Mouse (Mus musculus) CD8-positive naive resting alpha-beta T cell, adult 2 months (primary cell): ENCODE measurements around the gene Lhfpl2.

Source experiments
- DNase-seq, 2 experiments: peaks; one replicate each; pipeline ENCODE4 v3.0.0; 2022; ENCODE audit warnings: low read depth in 2 of 2, low spot score in 2 of 2

Lhfpl2 gene

GRCm38 (mm10) chr13:94172533-94173310, 115.1 kb downstream of the Lhfpl2 start:
- no peak for DNase-seq

DNA sequence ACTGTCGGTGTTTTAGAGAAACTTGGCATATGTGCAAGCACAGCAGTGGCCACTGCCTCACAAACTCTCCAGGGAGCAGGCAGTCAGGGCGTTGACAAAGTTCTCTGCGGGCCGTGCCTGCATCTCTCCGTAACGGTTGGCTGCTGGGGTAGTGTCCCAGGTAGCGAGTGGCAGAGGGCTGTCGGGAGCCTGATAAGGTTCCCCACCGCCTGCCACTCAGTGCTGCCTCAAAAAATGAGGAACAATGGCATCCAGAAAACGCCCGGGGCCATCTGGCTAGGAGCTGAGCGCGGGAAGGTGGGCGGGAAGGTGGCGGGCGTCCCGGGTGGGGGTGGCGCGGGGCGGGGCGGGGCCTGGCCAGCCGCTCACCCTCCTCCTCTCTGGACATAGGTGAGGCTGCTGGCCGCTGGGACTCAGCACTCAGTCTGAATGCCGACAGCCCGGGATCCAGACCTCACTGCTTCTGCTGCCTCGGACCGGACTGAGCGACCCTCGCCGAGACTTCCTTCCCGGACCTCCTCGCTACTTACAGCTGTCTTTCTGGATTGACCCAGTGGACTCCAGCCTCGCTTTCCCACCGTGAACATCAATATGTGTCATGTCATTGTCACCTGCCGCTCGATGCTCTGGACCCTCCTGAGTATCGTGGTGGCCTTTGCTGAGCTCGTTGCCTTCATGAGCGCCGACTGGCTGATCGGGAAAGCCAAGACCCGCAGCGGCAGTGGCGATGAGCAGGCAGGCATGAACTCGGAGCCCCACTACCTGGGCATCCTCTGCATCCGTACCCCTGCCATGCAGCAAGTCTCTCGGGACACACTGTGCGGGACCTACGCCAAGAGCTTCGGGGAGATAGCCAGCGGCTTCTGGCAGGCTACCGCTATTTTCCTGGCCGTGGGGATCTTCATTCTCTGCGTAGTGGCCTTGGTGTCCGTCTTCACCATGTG, 116.3 kb downstream of the Lhfpl2 start:
- no peak for DNase-seq

- DNase-seq = no peak
Measured at GRCm38 (mm10) chr13:94174577-94175279, 117.1 kb downstream of the Lhfpl2 start.

GRCm38 (mm10) chr13:94175379-94176050, 117.9 kb downstream of the Lhfpl2 start:
- no peak for DNase-seq

DNA sequence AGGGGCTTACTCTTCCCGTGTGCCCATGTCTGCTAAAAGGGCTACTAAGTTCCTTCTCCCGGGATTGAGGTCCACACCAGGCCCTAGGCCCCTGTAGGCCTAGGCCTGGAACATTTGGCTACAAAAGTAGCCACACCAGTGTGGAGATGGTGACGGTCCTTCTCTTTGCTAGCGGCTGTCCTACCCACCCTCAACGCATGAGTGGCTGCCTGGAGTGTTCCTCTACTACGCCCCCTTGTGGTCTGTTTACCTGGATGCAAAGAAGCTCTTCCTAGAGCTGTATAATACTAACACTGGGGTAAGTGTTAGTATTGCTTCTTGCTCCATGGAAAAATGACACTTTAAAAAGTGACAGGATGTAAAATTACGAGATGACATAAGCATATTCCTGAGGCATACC, 119.6 kb downstream of the Lhfpl2 start:
- DNase-seq = no peak

DNA sequence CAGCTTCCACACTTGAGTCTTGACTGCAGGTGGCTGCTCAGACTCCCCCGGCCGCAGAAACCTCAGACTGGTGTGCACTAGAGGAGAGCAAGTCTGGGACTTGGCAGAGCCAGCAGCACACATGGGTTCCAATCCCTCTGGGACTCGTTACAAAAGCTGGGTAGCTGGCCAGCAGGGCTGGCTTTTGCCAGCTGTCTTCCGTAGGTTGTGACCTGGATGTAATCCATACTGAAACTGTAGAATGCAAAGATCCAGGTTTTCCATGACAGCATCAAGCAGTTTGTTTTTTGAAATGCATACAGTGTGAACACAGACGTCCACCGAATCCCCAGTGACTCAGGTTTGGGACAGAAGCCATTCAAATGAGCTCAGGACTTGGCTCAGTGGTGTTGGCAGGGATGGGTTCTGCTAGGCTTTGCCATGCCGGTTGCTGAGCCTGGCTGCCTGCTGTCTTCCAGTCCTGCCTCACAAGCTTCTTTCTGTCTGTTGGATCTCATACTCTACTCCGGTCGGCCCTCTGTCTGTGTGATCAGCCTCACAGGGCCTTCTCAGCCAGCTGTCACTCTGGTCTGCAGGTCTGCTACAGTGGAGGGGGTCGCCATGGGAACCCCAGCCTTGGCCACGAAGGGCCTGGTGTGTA, 120.9 kb downstream of the Lhfpl2 start:
- DNase-seq = no peak

DNA sequence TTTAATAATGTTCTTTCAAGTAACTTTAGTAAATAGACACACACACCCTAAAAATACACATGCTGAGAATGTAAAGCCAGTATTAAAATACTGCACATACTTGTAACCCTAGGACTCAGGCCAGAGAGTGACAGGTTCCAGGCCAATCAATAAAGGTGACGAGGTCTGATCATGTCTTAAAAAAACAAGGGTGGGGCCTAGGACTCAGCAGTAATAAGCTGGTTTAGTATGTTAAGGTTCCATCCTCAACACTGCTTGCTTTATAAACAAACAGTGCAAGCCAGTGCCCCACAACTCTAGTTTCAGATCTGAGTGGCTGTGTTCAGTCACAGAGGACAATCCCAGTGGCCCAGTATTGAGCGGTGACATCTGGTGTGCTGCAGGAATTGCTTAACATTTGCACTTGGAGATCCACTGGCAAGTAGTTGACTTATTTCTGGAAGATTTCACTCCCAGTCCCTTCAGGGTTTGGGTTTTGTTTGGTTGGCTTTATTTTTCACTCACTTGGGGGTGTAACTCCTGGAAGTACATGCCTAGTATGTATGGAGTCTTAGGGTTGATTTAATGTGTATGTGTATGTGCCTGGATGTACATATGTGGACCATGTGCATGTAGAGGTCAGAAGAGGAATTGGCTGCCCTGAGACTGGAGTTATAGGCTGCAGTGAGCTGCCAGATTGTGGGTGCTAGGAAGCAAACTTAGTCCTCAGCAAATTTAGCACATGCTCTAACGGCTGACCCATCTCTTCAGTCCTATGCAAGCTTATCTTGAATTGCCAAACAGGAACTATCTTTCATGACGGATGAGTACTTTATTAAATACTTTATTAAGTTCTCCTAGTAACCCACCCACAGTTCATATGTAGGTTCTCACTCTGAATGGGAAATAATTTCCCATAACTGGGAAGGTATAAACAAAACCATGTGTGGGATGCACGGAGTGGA, 123.2 kb downstream of the Lhfpl2 start:
- DNase-seq = no peak

DNA sequence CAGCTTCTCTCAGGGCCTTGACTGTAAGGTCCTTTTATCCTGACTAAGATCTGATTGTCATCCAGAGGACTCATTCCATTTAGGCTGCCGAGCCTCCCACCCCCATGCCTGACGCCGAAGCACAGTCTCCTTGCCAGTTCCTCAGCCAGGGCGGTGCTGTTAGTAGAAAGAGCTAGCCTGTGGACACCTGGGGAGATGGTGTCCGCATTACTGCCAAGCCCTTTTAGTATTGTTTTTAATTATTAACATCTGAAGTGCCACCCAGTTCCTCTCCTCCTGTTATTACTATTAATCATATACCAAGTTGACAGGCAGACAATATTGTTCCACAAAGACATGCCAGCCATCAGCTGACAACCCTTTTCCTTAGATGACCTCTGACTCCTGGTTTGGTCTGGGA, 124.4 kb downstream of the Lhfpl2 start:
- DNase-seq = no peak

GRCm38 (mm10) chr13:94183372-94184021, 125.9 kb downstream of the Lhfpl2 start:
- DNase-seq = no peak

- DNase-seq = no peak
Measured at GRCm38 (mm10) chr13:94184726-94185456, 127.3 kb downstream of the Lhfpl2 start.

GRCm38 (mm10) chr13:94185631-94186030, 128.0 kb downstream of the Lhfpl2 start:
- DNase-seq = no peak

GRCm38 (mm10) chr13:94188200-94189086, 130.8 kb downstream of the Lhfpl2 start:
- DNase-seq = no peak

DNA sequence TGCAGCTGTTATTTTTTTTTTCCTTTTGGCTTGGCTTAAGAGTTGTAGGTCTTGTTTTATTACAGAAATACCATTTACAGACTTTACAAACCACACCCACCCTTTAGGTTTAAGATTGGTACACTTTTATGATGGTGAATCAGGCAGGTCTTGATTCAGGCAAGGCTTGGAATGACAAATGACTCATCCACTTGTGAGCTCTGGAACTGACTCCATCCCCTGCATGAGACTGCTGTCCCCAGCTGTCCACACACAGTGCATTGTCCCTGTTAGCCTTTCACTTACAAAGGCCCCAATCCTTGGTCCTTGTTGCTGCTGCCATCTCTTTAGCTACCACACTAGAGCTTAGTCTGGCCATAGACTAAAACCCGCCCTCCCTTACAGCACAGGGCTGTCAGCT, 132.8 kb downstream of the Lhfpl2 start:
- DNase-seq = no peak

GRCm38 (mm10) chr13:94193227-94193626, 135.6 kb downstream of the Lhfpl2 start:
- no peak for DNase-seq

- no peak for DNase-seq
Measured at GRCm38 (mm10) chr13:94198616-94199015, 141.0 kb downstream of the Lhfpl2 start.

DNA sequence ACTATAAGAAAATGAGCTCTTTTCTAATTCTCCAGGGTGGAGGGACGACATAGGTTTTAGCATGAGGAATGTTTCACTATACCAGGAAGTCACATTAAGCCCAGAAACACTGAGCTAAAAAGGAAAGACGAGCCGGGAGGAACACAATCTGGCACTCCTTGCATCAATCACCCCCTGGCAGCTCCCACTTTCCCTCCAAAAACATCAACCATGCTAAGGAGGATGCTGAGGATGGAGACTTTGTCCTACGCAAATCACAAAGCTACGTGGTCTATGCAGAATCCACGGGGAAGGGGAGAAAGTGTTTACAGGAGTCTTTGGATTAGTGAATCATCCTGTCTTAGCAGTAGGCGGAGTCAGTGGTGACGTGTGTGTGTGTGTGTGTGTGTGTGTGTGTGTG, 142.2 kb downstream of the Lhfpl2 start:
- DNase-seq = no peak

DNA sequence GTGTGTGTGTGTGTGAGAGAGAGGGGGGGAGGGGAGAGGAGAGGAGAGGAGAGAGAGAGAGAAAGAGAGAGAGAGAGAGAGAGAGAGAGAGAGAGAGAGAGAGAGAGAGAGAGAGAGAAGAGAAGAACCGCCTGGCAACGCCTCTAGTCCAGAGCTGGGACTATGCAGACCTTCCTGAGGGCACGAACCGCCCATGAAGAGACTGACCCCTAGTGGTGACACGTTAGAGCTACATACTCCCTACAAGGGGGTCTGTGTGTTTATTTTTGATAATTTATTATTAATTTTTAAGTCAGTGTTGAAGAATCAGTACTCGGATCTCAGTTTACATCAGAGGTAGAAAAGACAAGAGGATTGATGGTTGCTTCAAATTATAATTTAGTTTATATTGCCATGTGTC, 147.6 kb downstream of the Lhfpl2 start:
- DNase-seq = no peak
